Mouse (Mus musculus): ENCODE data around the gene Relt.

DNA sequence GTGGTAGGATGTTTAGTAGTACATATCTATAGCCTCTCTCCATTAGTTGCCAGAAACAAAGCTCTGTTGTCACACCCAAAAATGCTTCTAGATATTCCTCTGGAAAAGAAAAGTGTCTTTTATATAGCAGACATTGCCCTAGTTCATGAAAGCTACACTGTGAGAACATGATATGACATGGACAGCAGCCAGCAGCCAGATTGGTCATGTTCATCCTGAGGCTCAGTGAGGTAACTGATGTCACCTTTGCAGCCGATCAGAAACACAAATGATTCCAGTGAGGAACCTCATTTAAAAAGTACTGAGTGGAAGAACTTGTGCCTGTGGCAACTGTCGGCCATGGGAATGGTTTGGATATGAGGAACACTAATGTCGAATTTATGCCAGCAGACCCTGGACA is 38.6 kb downstream of the Relt start:
- TF ChIP-seq EP300 (optimal IDR thresholded peaks at IDR 0.05), result no peak
- TF ChIP-seq CTCF (IDR thresholded peaks at IDR 0.05; ENCODE audit: low read depth), result no peak

Data from stomach, postnatal 0 days (tissue).